Mouse (Mus musculus): ENCODE results near the gene Ciao1.
"Not testable (repeated sequence)": the region's sequence is repeated elsewhere in the genome, so short reads cannot be mapped to it uniquely, and the experiment has no call there.

Gene Ciao1

DNA sequence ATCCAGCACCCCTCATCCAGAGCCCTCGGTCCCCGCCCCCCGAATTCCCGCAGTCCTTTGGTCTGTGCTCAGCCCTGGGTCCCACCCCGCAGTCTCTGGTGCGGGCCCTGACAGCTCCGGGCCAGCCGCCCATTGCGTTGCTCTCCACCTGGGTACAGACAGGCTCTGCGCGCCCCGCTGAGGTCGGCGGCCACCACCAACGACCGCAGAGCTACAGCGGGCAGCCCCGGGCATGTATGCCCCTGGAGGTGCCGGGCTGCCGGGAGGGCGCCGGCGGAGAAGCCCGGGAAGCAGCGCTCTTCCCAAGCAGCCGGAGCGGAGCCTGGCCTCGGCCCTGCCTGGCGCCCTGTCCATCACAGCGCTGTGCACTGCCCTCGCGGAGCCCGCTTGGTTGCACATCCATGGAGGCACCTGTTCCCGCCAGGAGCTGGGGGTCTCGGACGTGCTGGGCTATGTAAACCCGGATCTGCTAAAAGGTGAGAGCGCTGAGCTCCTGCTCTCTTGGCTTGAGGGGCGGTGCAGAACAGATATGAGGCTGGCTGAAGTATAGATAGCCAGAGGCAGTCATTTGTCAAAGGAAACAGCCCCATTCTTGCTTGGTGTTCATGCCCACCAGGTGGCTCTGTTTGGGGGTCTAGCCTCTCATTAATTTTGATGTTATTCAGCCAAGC is 853 bp upstream of the Ciao1 start:
- peak; percentile 50 to 61 for DNase-seq

DNA sequence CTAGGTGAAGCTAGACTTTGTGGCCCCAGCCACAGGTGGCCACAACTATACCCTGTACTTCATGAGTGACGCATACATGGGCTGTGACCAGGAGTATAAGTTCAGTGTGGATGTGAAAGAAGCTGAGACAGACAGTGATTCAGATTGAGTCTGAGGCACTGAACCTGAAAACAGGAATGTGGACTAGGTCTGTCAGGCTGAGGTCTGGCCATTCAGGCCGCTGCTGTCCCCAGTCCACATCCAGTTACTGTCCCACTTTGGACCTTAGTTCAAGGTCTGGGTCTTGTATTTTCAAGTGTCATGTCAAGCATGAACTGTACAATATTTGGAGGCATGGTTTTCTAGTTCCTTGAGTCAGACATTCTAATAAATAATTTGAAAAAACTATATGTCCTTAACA is 7.6 kb downstream of the Ciao1 start:
- no peak for DNase-seq

DNA sequence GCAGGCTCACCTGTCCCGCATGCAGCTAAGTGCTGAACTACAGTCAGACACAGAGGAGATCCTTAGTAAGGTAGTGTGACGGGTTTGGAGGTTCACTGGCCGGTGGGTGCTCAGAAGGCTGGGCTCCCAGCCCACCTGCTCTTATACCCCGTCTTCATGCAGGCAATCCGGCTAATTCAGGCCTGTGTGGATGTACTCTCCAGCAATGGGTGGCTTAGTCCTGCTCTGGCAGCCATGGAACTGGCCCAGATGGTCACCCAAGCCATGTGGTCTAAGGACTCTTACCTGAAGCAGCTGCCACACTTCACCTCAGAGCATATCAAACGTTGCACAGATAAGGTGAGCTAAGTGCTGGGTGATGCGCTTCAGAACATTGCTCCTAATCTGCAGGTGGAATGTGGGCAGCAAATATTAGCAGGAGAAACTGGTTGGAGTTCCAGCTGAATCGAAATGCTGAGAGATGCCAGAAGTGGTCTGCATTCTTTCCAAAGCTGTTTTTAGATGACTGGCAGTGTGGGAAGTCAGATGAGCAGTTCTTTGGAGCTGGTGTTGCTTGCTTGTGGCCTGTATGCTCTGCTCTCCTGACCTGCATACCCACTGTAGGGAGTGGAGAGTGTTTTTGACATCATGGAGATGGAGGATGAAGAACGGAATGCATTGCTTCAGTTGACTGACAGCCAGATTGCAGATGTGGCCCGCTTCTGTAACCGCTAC is 9.6 kb downstream of the Ciao1 start:
- no peak for DNase-seq

DNA sequence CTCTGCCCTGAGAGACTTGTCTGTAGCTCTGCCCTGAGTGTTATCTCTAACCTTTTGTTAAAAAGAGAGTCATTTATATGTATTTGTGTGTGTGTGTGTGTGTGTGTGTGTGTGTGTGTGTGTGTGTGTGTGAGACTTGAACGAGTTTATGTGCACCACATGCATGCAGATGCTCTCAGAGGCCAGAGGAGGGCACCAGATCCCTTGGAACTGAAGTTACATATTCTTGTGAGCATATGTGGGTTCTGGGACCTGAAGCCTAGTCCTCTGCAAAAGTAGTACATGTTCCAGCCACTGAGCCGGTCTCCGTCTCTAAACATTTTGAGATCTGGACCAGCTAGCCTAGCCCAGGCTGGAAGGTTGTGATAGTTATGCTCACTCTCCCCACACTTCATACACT is 22.4 kb downstream of the Ciao1 start:
- no peak for DNase-seq

DNA sequence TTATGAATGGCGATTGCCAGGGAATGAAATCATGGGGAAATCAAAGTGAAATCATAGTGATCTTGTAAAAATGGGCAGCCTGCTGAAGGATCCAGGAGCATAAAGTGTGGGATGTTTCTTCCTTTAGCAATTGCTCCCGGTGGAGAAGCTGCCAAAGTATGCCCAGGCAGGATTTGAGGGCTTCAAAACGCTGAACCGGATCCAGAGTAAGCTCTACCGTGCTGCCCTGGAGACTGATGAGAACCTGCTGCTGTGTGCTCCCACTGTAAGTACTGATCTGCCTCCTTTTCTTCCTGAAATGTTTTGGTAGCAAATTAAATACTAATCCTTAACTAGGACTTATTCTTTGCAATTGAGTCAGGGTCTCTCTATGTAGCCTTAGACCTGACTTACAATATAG is 29.9 kb downstream of the Ciao1 start:
- no peak for DNase-seq

DNA sequence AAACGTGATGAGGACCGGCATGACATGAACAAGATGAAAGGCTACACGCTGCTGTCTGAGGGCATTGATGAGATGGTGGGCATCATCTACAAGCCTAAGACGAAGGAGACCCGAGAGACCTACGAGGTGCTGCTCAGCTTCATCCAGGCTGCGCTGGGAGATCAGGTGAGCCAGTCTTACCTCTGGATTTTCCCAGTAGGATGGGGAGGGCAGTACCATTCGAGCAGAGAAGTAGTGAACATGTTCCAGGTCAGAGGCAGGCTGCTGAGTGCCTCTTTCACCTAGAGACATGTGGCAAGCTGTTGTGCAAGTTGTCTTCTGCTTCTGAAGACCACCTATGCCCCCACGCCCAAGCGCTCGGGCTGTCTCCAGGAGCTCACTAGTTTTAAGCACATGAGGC is 36.9 kb downstream of the Ciao1 start:
- no peak for DNase-seq

DNA sequence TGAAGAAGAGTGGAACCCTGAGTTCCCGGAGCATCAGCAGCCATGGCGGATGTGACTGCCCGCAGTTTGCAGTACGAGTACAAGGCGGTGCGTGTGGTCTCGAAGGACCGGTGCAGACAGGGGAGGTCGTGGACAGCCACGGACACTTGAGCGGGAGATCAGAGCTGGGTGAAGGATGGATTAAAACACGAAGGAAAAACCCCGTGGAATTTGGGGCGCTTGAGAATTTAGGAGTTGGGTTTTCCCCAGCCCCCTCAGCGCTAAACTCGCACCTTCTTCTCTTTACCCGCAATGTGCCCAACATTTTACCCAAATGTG is 39.2 kb downstream of the Ciao1 start:
- DNase-seq = no peak

DNA sequence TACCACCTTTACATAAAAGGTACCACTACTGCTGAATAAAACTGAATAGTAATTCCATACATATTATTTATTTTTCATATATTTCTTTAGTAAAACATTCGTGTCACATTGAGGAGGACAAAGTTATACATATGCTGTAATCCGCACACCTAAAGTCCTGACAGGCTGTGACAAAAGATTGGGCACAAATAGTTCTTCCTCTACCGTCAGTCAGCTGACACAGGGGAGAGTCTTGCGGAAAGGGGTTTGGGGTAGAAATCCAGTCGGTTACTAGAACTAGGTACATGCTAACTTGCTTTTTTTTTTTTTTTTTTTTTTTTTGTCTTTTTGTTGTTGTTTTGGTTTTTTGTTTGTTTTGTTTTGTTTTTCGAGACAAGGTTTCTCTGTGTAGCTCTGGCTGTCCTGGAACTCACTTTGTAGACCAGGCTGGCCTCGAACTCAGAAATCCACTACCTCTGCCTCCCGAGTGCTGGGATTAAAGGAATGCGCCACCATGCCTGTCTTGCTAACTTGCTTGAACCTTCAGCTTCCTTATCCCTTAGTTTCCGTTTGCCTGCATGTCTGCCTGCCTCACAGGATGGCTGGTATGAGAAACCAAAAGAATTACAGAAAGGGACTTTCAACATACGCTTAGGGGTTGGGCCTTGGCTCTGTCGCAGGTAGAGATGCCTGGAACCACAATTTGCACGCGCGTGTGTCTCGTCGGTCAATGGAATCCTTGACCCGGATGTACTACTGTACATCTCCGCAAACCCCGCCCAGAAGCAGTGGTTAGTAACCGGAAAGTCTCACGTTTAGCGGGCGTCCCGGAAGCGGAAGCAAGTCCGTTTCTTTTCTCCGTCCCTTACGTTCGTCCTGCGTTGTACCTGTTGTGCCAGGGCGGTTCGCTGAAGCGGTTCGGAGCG is 39.8 kb downstream of the Ciao1 start, which contains the start of the genes 1810024B03Rik and Snrnp200:
Gene 1810024B03Rik, minus strand, starts transcription at position 734 of the 905 bp plus-strand sequence.
Gene Snrnp200, plus strand, starts transcription at position 840 of the 905 bp plus-strand sequence.
- DNase-seq = peak; percentile 95 to 97

DNA sequence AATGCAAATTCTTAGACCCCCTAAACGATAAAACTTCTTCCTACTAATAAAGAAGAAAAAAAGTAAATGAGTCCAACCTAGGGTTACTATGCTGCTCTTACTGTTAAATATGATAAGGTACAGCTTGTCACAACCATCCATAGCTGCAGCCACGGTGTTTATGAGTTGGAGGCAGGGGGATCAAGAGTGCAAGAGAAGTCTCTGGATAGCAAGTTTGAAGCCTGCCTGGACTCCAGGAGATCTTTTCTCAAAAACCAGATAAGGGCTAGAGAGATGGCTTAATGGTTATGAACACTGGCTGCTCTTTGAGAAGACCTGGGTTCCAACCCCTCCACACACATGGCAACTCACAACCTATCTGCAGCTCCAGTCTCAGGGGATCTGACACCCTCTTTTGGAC is 40.7 kb downstream of the Ciao1 start:
- DNase-seq = no peak

DNA sequence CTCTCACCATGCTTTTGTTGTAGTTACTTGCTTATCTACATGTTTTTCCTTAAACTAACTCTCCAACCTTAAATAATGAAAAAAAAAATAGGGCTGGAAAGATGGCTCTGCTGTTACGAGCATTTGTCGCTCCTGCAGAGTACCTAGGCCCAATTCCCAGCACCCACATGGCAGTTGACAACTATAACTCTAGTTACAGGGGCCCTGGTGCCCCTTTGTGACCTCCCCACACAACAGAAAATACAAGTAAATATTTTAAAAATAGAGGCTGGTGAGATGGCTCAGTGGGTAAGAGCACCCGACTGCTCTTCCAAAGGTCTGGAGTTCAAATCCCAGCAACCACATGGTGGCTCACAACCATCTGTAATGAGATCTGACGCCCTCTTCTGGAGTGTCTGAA is 41.7 kb downstream of the Ciao1 start:
- not testable (repeated sequence) for DNase-seq

DNA sequence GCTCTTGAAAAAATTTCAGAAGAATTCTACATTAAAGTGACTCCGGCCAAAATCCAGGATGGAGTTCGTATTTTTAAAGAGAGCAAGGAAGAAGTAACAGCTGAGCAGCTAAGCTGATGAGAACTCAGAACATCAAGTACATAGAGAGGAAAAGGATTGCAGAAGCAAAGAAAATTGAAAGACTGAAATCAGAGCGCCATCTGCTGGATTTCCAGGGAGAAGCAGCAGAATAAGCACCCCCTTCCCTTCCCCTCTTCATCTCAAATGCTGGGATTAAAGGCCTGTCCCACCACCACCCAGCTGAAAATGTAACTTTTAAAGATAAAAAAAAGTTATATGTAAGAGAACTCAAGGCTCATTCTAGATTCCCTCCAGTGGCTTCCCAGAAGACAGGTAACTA is 42.7 kb downstream of the Ciao1 start:
- DNase-seq = peak; percentile 60 to 66

Measured in cerebellum, postnatal 36 days (tissue).